Mouse (Mus musculus): ENCODE results near the gene Adtrp. TPM values are rescaled to one million over a fixed set of nuclear protein-coding genes. Genes with fewer than 3 reads are reported as not detected.

Adtrp gene
- polyA plus RNA-seq, 1 experiment from 2014 or later = not detected

GRCm38 (mm10) chr13:41823077-41823476 lies 24.4 kb downstream of the Adtrp start:
- H3K4me1 ChIP-seq = no peaks in the 10 kb centered on the region
- H3K9ac ChIP-seq (replicated peaks) = no peak overlapping the region
- ATAC-seq (ENCODE audit: low FRiP score, low read depth) = no peak
- no peaks in the 10 kb centered on the region for H3K27me3 ChIP-seq
- no peaks in the 10 kb centered on the region for H3K9me3 ChIP-seq
- H3K4me3 ChIP-seq = no peak overlapping the region
- no peak overlapping the region for H3K4me2 ChIP-seq (replicated peaks)
- H3K36me3 ChIP-seq = no peaks in the 10 kb centered on the region
- 83% methylated on average over 3 of the region's 3 CpGs for WGBS
- no peak overlapping the region for H3K27ac ChIP-seq (replicated peaks)

GRCm38 (mm10) chr13:41822617-41823016 lies 24.9 kb downstream of the Adtrp start:
- H3K9me3 ChIP-seq = no peaks in the 10 kb centered on the region
- ATAC-seq (ENCODE audit: low FRiP score, low read depth) = no peak
- H3K4me1 ChIP-seq = no peaks in the 10 kb centered on the region
- H3K4me3 ChIP-seq = no peak overlapping the region
- H3K36me3 ChIP-seq = no peaks in the 10 kb centered on the region
- H3K27me3 ChIP-seq = no peaks in the 10 kb centered on the region
- 31% methylated on average over 2 of the region's 2 CpGs for WGBS
- H3K4me2 ChIP-seq (replicated peaks) = no peak overlapping the region
- no peak overlapping the region for H3K9ac ChIP-seq (replicated peaks)
- no peak overlapping the region for H3K27ac ChIP-seq (replicated peaks)

- Histone ChIP-seq H3K36me3 (no peaks in the 10 kb centered on the region), H3K27me3 (no peaks in the 10 kb centered on the region)
- ATAC-seq (ENCODE audit: low FRiP score, low read depth) = no peak
Measured at GRCm38 (mm10) chr13:41822091-41822490, 25.4 kb downstream of the Adtrp start.

GRCm38 (mm10) chr13:41820947-41821346 lies 26.5 kb downstream of the Adtrp start:
- no peak overlapping the region for H3K27ac ChIP-seq (replicated peaks)
- H3K9ac ChIP-seq (replicated peaks) = no peak overlapping the region
- H3K4me2 ChIP-seq (replicated peaks) = no peak overlapping the region
- no peak overlapping the region for H3K4me3 ChIP-seq
- no peaks in the 10 kb centered on the region for H3K27me3 ChIP-seq
- no peaks in the 10 kb centered on the region for H3K4me1 ChIP-seq
- H3K9me3 ChIP-seq = no peaks in the 10 kb centered on the region
- H3K36me3 ChIP-seq = no peaks in the 10 kb centered on the region
- no peak for ATAC-seq (ENCODE audit: low FRiP score, low read depth)
- WGBS = 92% methylated on average over 3 of the region's 3 CpGs

More at GRCm38 (mm10) chr13:41822091-41822490, 25.4 kb downstream of the Adtrp start:
- WGBS = 39% methylated on average over 5 of the region's 5 CpGs
- no peak overlapping the region for H3K4me2 ChIP-seq (replicated peaks)
- H3K4me1 ChIP-seq = no peaks in the 10 kb centered on the region
- H3K4me3 ChIP-seq = no peak overlapping the region
- H3K9me3 ChIP-seq = no peaks in the 10 kb centered on the region
- H3K27ac ChIP-seq (replicated peaks) = no peak overlapping the region
- H3K9ac ChIP-seq (replicated peaks) = no peak overlapping the region

- no peaks in the 10 kb centered on the region for H3K4me1 ChIP-seq
- no peak overlapping the region for H3K4me3 ChIP-seq
- 80% methylated on average over 4 of the region's 4 CpGs for WGBS
- H3K27me3 ChIP-seq = no peaks in the 10 kb centered on the region
- H3K4me2 ChIP-seq (replicated peaks) = no peak overlapping the region
- H3K36me3 ChIP-seq = no peaks in the 10 kb centered on the region
- H3K9me3 ChIP-seq = no peaks in the 10 kb centered on the region
- H3K27ac ChIP-seq (replicated peaks) = no peak overlapping the region
- no peak overlapping the region for H3K9ac ChIP-seq (replicated peaks)
- no peak for ATAC-seq (ENCODE audit: low FRiP score, low read depth)
Measured at GRCm38 (mm10) chr13:41819918-41820317, 27.6 kb downstream of the Adtrp start.

- Histone ChIP-seq H3K4me2 (replicated peaks) (no peak overlapping the region), H3K9me3 (no peaks in the 10 kb centered on the region), H3K9ac (replicated peaks) (no peak overlapping the region), H3K27me3 (no peaks in the 10 kb centered on the region), H3K36me3 (no peaks in the 10 kb centered on the region), H3K4me1 (no peaks in the 10 kb centered on the region), H3K27ac (replicated peaks) (no peak overlapping the region), H3K4me3 (no peak overlapping the region)
- 82% methylated on average over 4 of the region's 4 CpGs for WGBS
- ATAC-seq (ENCODE audit: low FRiP score, low read depth) = no peak
Measured at GRCm38 (mm10) chr13:41819484-41819883, 28.0 kb downstream of the Adtrp start.

- Histone ChIP-seq H3K9ac (replicated peaks) (no peak overlapping the region), H3K9me3 (no peaks in the 10 kb centered on the region), H3K4me2 (replicated peaks) (no peak overlapping the region), H3K27me3 (no peaks in the 10 kb centered on the region), H3K27ac (replicated peaks) (no peak overlapping the region), H3K4me3 (no peak overlapping the region), H3K36me3 (no peaks in the 10 kb centered on the region), H3K4me1 (no peaks in the 10 kb centered on the region)
- ATAC-seq (ENCODE audit: low FRiP score, low read depth) = no peak
- WGBS = 93% methylated on average over 4 of the region's 4 CpGs
Measured at GRCm38 (mm10) chr13:41817583-41817982, 29.9 kb downstream of the Adtrp start.

- Histone ChIP-seq H3K4me3 (no peak overlapping the region), H3K36me3 (no peaks in the 10 kb centered on the region), H3K9me3 (no peaks in the 10 kb centered on the region), H3K4me1 (no peaks in the 10 kb centered on the region), H3K27me3 (no peaks in the 10 kb centered on the region), H3K4me2 (replicated peaks) (no peak overlapping the region), H3K27ac (replicated peaks) (no peak overlapping the region), H3K9ac (replicated peaks) (no peak overlapping the region)
- ATAC-seq (ENCODE audit: low FRiP score, low read depth) = no peak
- 94% methylated on average over 4 of the region's 4 CpGs for WGBS
Measured at GRCm38 (mm10) chr13:41816643-41817042, 30.8 kb downstream of the Adtrp start.

- ATAC-seq (ENCODE audit: low FRiP score, low read depth) = no peak
Measured at GRCm38 (mm10) chr13:41810776-41811175, 36.7 kb downstream of the Adtrp start.

GRCm38 (mm10) chr13:41807815-41808214 lies 39.7 kb downstream of the Adtrp start:
- Histone ChIP-seq H3K4me2 (replicated peaks) (no peak overlapping the region), H3K4me1 (peaks cover 16% of the 10 kb centered on the region; the same call in 1 of the 2 replicates), H3K27me3 (no peaks in the 10 kb centered on the region), H3K9me3 (no peaks in the 10 kb centered on the region), H3K27ac (replicated peaks) (peak overlapping the region; percentile 46; the same call in 1 of the 2 replicates), H3K4me3 (no peak overlapping the region), H3K9ac (replicated peaks) (no peak overlapping the region), H3K36me3 (no peaks in the 10 kb centered on the region)
- no peak for ATAC-seq (ENCODE audit: low FRiP score, low read depth)
- WGBS = 51% methylated on average over 4 of the region's 4 CpGs

More at GRCm38 (mm10) chr13:41810776-41811175, 36.7 kb downstream of the Adtrp start:
- Histone ChIP-seq H3K4me2 (replicated peaks) (no peak overlapping the region), H3K9ac (replicated peaks) (no peak overlapping the region), H3K9me3 (no peaks in the 10 kb centered on the region), H3K4me3 (no peak overlapping the region), H3K36me3 (no peaks in the 10 kb centered on the region), H3K4me1 (peaks cover 11% of the 10 kb centered on the region; the same call in 1 of the 2 replicates), H3K27ac (replicated peaks) (no peak overlapping the region), H3K27me3 (no peaks in the 10 kb centered on the region)
- WGBS = 88% methylated on average over 7 of the region's 7 CpGs

GRCm38 (mm10) chr13:41807300-41807699 lies 40.2 kb downstream of the Adtrp start:
- Histone ChIP-seq H3K4me3 (no peak overlapping the region), H3K4me1 (peaks cover 20% of the 10 kb centered on the region), H3K4me2 (replicated peaks) (no peak overlapping the region), H3K27me3 (no peaks in the 10 kb centered on the region), H3K36me3 (no peaks in the 10 kb centered on the region), H3K27ac (replicated peaks) (0 out of 2 replicates have a peak overlapping the region, but pooled peaks have one; percentile 46), H3K9ac (replicated peaks) (no peak overlapping the region), H3K9me3 (no peaks in the 10 kb centered on the region)
- WGBS = 44% methylated on average over 4 of the region's 4 CpGs
- ATAC-seq (ENCODE audit: low FRiP score, low read depth) = peak; percentile 68

- ATAC-seq (ENCODE audit: low FRiP score, low read depth) = no peak
- no peak overlapping the region for H3K4me2 ChIP-seq (replicated peaks)
- H3K4me1 ChIP-seq = peaks cover 40% of the 10 kb centered on the region
- no peak overlapping the region for H3K9ac ChIP-seq (replicated peaks)
- no peaks in the 10 kb centered on the region for H3K27me3 ChIP-seq
- 94% methylated on average over 7 of the region's 7 CpGs for WGBS
- no peaks in the 10 kb centered on the region for H3K36me3 ChIP-seq
- no peaks in the 10 kb centered on the region for H3K9me3 ChIP-seq
- no peak overlapping the region for H3K4me3 ChIP-seq
- no peak overlapping the region for H3K27ac ChIP-seq (replicated peaks)
Measured at GRCm38 (mm10) chr13:41805138-41805820, 42.2 kb downstream of the Adtrp start.
